Mouse (Mus musculus) layer of hippocampus, adult 18-20 months (tissue): ENCODE measurements around the gene Ebi3. TPM values are rescaled to one million over a fixed set of nuclear protein-coding genes. Genes with fewer than 3 reads are reported as not detected.
A peak's percentile ranks its signal among the peaks of the same experiment; 100 is the strongest.

Source experiments
- DNase-seq, 2 experiments: peaks; one replicate each; pipeline ENCODE4 v3.0.0; 2022; ENCODE audit warnings: low spot score in 2 of 2
- total RNA-seq, 2 experiments: library from RNA; stranded (reverse); gene quantifications; 2 replicates each; pipeline ENCODE4 v1.2.3; 2021

Gene Ebi3
- total RNA-seq, 2 experiments from 2014 or later = 1.4 to 1.5 TPM

GRCm38 (mm10) chr17:55957726-55958583 is 5.5 kb downstream of the Ebi3 start:
- peak in 1 of 2 experiments; percentile 5 for DNase-seq

- no peak for DNase-seq
Measured at GRCm38 (mm10) chr17:55958584-55958886, 6.1 kb downstream of the Ebi3 start.

- DNase-seq = peak; percentile 92 to 97
Measured at GRCm38 (mm10) chr17:55958918-55959728, 6.7 kb downstream of the Ebi3 start, which contains the start of gene Yju2. Yju2 (plus strand) TSS chr17:55959099.

GRCm38 (mm10) chr17:55959946-55960740 is 7.7 kb downstream of the Ebi3 start:
- DNase-seq = no peak

GRCm38 (mm10) chr17:55960791-55961190 is 8.4 kb downstream of the Ebi3 start:
- peak in 1 of 2 experiments; percentile 5 for DNase-seq

GRCm38 (mm10) chr17:55961631-55962030 is 9.2 kb downstream of the Ebi3 start:
- no peak for DNase-seq

GRCm38 (mm10) chr17:55963171-55963570 is 10.7 kb downstream of the Ebi3 start:
- DNase-seq = no peak

- DNase-seq = no peak
Measured at GRCm38 (mm10) chr17:55964496-55964895, 12.1 kb downstream of the Ebi3 start.

- no peak for DNase-seq
Measured at GRCm38 (mm10) chr17:55964996-55965395, 12.6 kb downstream of the Ebi3 start.

GRCm38 (mm10) chr17:55967186-55967585 is 14.7 kb downstream of the Ebi3 start:
- no peak for DNase-seq

GRCm38 (mm10) chr17:55968210-55968609 is 15.8 kb downstream of the Ebi3 start:
- no peak for DNase-seq

- peak in 1 of 2 experiments; percentile 51 for DNase-seq
Measured at GRCm38 (mm10) chr17:55969560-55969959, 17.1 kb downstream of the Ebi3 start.

- DNase-seq = no peak
Measured at GRCm38 (mm10) chr17:55969966-55970891, 17.8 kb downstream of the Ebi3 start, which contains the start of gene Shd. Shd (plus strand) TSS chr17:55970467.

- no peak for DNase-seq
Measured at GRCm38 (mm10) chr17:55971453-55971852, 19.0 kb downstream of the Ebi3 start.

- peak; percentile 66 to 82 for DNase-seq
Measured at GRCm38 (mm10) chr17:55976255-55976862, 23.9 kb downstream of the Ebi3 start.

GRCm38 (mm10) chr17:55977301-55977700 is 24.9 kb downstream of the Ebi3 start:
- no peak for DNase-seq

- DNase-seq = peak; percentile 72 to 89
Measured at GRCm38 (mm10) chr17:55986030-55986961, 33.9 kb downstream of the Ebi3 start, which contains the start of gene Fsd1. Fsd1 (plus strand) TSS chr17:55986509.

GRCm38 (mm10) chr17:55990278-55990898 is 37.9 kb downstream of the Ebi3 start:
- DNase-seq = no peak
